Mouse (Mus musculus): ENCODE data around the gene Smpd1.

The Smpd1 gene

DNA sequence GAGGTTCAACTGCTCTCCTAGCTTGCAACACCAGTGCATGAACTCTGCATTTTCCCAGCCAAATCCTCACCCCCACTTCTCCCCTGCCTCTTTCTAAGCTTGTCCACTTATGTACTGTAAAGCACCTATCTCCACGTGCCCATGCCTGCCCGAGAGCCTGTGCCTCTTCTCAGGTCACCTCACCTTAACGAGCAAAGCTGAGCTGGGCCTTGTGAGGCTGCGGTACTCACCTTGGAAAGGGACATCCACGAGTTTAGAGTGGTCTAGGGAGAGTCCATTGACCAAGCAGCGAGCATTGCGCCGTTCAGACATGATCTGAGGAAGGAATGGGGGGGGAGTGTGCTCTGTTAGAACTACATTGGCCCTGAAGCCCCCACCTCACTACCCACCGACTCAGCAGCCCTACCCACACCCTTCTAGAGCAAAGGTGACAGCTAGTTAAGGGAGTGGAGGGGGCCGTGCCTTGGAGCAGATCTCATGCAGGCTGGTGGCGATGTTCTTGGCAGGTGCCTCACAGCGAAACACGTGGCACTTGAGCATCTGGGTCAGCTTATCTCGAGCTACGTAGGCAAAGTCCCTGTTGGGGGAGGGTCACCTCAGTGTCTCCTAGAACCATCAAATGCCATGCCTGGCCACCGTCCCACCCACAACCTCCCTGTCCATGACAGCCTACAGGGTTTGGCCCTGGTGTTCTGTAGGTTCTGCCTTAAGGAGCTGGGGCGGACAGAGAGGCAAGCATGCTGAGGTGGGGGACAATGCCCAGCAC lies 11.1 kb downstream of the Smpd1 start:
- no peak for DNase-seq

DNA sequence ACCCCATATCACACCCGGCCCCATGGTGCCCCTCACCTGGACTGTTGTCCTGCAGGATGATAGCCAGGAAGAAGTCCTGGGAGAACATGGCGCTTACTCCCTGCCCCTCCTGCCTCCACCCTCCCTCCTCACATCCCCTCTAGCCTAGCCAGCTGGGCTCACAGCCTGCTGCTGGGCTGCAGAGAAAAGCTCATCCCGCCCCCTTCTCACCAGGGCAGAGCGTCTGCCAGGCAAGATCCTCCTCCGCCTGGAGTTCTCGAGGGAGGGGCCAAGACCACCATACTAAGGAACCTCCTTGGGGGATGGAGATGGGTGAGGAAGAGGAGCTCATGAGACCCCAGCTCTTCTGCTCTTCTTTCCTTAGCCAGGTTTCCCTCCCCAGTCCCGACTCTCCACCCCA lies 14.4 kb downstream of the Smpd1 start:
- no peak for DNase-seq

DNA sequence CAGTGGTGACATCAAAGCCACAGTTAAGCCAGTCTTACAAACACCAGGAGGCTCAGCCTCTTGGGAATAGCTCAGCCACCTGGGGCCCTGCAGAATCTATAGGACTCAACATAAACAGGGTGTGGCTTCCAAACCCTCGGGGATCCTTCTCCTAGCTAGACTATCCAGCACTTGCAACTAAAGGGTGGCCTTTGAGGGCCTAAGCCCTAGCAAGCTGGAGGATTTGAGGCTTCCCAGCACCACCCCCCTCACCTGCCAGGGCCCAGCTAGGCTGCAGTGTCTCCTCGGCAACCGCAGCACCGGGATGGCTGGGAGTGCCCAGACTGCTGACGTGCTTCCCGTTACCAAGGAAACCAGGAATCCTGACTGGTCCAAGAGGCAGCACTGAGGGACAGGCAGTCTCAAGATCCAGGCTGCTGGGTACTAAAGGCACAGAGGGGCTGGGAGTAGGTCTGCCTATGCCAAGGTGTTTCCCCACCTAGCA lies 14.9 kb downstream of the Smpd1 start:
- DNase-seq, result no peak

DNA sequence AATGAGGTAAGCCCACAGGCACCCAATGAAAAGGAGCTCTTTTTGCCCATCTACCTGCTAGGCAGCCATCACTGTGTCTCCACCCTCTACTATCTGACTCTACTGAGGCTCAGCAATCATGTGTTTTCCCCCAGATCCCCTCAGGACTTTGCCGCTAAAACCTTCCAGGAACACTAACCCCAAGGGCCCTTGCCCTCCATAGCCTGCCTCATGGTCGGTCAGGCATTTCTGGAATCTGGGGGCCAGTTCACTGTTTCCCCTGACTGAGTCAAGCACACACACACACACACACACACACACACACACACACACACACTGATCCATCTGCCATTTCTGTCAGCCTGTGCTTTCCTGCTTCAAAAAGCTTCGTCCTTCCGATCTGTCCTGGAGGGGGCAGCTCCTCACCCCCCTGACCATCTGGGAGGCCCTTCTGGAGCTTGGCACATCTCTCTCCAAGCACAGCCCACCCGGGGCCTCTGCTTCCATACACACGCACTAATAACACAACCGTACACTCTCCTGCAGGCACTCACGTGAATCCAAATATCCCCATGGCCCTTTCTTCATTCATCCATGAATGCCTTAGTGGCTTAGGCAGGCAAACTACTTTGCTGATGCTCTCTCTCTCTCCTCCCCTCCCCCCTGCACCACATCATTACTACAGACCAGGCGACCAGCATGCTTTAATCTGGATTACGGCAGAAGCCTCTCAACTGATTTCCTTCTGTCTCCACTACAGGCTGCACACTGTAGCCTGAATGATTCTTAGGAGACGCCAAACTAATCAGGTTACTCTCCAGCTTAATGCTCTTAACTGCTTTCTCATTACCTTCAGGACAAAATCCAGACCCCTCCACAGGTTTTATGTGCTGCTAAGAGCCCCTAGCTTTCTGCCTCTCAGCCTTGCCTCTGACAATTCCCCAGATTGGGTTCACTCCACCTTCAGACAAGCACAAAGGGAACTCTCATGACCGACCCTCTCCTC lies 15.6 kb downstream of the Smpd1 start:
- no peak for DNase-seq

DNA sequence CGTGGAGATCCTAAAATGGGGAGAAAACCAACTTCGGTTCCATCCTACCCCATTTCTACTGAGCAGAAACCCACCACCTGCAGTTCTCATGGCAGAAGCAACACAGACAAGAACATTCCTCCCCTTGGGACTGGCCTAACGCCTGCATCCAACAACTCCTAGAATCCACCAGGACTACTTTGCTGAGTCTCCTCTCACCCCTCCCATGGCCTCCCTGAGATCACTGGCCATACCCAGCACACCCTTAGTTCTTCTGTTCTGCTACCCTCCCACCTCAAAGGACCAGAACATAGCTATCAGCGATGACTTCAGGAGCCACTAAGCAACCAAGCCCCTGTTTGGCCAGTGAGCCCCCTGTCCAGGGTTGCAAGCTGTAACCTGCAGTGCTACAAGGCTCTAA lies 16.6 kb downstream of the Smpd1 start:
- no peak for DNase-seq

DNA sequence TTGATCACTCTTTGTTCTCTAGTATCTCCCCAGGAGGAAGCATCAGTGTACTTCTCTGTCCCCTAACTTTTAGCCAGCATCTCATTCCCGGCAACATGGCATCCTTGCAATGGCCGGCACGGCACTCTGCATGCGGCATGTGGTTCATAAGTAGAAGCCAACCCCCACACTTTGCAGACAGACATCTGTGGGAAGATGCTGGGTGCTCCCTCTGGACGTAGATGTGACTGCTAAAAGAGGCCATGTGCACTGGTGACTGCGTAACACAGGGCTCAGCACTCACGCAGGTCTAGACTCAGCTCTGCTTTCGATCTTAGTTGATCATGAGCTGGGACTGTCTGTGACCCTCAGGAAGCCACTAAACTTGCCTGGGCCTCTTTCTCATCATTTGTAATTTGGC lies 18.8 kb downstream of the Smpd1 start:
- no peak for DNase-seq

DNA sequence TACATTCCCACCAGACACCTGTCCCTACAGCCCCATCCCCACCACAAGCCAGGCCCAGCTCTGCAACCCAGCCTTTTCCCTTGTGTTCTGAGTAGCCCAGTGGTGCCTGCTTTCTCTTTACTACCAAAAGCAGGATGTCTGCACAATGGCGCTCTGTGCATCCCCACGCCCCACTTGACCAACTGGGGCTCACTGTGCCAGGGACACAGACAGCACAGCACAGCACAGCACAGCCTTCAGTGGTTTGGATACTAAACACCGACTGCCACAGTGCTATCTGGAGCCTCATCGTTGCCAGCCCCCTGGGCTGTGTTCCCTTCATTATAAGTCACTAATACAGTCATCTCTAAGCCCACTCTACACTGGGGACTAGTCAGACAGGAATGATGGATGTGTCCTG lies 20.4 kb downstream of the Smpd1 start:
- no peak for DNase-seq

DNA sequence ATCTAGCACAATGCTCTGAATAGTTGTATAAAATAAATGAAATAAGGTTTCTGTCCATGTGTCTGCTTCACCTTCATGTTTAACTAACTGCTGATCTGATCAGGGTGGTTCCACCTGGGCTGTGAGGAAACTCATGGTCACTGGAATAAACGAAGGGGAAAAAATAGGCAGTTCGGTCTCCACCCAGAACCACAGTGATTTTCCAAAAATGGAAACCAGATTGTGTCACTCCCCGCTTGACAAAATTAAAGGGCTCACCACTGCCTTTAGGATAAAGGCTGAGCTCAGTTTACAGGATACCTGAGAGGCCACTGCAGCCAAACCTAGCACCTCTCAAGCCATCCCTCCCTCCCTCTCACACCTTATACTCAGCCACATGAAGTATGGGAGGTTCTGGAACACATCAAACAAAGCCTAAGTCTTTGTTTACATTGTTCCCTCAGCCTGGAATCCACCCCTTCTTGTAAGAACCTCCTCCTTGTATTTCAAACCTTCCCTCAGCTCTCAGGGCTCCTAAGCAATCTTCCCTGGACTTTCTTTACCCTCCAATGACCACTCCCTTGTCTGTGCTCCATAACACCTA lies 22.1 kb downstream of the Smpd1 start:
- no peak for DNase-seq

DNA sequence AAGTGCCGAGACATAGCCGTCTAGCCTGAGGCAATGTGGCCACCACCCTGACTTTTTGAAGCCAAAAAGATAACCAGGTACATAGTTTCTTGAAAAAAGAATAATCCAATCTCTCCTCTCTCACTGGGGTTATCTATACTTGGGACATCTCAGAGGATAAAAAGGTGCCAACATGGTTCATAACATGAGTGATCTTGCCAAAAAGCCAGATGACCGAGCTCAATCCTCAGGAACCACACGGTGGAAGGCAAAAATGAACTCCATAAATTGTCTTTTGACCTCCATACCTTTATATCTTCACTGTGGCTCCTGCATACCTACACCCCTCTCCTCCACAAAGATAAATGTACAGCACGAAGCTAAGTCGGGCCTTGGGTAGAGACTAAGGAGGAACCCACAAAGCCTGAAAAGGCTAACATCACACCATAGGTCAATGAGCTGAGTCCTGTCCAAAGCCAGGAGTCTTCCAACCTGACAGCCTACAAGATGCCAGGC lies 23.3 kb downstream of the Smpd1 start:
- no peak for DNase-seq

DNA sequence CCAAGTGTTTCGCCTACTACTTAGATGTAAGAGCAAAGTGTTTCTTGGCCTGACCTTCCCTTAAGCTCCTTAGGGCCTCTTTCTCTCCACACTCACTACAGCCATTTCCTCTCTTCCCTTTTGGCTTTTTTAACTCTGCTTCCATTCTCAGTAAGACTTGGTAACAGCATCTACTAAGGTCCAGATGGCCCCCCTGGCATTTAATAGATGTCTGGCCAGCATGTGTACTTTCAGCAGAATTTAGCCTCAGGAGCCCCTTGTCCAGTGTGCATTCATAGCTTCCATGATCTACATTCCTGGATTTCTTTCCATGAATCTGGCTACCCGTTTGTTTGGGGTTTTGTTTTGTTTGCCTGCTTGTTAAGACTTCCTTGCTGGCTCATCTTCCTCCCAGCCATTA lies 24.3 kb downstream of the Smpd1 start:
- DNase-seq, result no peak

DNA sequence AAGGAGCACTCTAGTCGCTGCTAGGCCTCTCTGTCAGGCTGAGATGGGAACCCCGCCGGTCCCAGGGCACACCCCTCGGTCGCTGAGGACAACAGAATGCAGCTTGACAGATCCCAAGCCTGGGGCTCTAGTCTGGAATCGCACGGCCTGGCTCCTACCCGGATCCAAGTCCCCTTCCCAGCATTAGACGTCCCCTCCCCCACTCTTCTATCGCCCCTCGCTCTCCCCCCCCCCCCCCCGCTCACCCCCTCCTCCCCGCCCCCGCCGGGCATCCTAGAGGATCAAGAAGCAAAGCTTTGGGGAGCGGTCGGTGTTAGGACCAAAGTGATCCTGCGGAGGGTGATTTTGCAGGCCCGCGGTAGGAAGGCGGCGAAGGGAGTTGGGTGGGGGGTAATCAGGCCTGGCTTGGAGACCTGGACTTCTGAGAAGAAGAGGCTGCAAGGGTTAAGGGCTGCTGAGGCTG lies 26.5 kb downstream of the Smpd1 start:
- DNase-seq, result no peak

DNA sequence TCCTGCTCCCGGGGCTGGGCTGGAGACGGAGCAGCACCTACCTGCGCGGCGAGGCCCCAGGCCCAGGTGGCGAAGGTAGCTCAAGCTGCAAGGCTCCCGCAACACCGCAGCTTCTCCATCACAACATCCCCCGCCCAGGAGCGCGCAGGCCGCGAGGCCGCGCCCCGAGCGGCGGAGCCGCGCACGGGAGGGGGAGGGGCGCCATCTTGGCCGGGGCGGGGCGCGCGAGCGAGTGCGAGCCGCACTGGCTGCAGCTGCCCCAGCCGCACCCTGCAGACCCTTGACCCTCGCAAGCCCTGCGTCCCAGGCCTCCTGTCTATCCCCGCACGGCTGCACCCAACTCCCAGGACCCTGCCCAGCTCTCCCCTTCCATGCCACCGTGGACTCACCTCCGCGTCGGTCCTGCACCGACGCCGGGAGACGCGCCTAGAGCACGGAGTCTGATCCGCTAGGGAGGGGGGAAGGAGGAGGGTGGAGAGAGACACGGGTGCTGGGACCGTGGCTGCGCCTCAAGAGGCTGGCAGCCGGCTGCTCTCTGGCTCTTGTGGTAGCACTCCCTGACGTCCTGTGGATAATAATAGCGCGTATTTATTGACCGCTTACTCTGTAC lies 27.0 kb downstream of the Smpd1 start, which contains the start of gene Apbb1:
TSS of gene Apbb1 (minus strand) at position 560 of the 610 bp plus-strand sequence.
- DNase-seq, result peak; percentile 80

DNA sequence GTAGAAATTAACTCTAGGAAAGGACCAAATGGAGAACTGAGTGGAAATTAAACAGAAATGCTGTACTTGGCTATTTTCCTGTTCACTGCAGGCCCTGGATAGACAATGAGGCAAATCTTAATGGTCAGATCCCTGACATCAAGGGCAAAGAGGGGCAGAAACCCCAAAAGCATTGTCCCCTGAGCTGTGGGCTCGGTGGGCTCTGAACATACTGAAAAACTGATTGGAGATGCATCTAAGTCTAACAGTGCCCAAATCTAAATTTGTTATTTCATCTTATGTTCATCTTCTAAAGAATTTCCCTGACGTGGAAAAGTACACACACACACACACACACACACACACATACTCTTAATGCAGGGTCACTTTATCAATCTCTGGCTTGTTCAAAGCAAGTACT lies 27.8 kb downstream of the Smpd1 start:
- DNase-seq, result no peak

DNA sequence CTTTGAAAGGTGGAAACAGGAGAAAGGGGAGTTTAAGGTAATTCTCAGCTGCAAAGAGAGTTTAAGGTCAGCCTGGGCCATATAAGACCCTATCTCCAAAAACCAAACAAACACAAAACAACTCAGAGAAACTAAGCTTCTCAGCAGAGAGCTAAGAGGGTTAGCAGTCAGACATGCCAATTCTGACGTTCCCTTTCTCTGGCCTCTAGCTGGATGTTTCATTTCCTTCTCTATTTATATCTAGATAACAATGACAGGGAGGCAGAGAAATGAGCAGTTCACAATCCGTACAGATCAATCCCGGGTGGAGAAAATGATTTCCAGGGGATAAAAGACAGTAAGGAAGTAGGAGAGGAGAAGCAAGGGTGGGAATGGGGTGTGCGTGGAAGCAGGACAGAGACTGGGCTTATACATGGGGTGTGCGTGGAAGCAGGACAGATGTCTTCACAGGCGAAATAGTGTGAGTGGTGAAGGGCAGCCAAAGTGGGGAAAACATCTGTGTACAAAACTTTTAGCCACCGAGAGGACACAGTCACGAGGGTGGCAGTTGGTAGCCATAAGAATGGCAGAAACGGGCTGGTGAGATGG lies 34.3 kb downstream of the Smpd1 start:
- DNase-seq, result no peak

DNA sequence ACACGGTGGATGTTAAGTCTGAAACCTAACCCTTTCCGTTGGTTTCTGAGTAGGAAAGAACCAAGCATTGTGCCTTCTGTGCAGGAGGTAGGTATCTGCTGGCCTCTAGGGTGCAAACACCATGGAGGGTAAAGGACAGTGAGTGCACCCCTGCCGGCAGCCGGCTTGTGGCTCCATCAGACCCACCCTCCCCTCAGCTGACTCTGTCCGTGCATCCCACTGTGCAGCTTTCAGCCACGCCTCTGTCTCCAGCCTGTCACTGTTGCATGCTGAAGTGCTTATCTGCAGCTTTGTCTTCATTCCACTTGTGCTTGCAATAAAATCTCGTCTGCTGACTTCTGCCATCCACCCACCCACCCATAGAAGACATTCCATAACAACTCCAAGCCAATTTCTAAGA lies 35.9 kb downstream of the Smpd1 start:
- no peak for DNase-seq

DNA sequence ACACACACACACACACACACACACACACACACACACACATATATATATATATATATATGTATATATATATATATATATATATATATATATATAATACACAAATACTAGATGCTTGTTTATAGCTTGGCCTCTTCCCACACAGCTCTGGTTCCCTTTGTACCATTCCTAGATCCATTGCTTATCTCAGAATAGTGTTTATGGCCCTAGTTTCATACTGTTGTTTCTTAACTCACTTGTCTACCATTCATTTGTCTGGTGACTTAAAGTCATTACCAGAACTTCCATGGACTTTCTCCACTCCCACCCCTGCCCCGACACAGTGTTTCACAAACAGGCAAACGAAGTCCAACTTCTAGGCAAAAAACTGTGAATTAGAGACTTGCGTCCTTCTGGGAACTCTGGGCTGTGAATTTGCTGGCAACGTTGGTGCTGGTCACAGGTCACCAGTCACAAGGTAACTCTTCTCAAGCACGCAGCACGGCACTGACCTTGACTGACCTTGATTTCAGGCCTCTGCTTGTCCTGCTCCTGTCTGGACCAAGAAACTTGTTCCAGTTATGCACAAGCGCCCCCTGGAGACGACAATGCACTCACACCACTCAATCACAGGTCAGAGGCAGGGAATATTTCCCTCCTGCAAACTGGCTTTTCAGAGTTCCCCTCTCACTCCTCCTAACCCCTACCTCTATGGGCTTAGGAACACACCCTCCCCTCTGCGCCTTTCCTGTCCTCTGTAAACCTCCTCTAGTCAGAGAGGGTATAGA lies 48.9 kb downstream of the Smpd1 start:
- DNase-seq, result peak; percentile 71

Measured in thymus, postnatal 4 days (tissue).